Mouse (Mus musculus) kidney, postnatal 36 days (tissue): ENCODE results near the gene Nptxr.
A peak's percentile ranks its signal among the peaks of the same experiment; 100 is the strongest.

Experiments used
- DNase-seq, 2 experiments: peaks; one replicate each; pipeline ENCODE4 v3.0.0; 2021 to 2022; ENCODE audit warnings: mixed read lengths in 2 of 2

The Nptxr gene

DNA sequence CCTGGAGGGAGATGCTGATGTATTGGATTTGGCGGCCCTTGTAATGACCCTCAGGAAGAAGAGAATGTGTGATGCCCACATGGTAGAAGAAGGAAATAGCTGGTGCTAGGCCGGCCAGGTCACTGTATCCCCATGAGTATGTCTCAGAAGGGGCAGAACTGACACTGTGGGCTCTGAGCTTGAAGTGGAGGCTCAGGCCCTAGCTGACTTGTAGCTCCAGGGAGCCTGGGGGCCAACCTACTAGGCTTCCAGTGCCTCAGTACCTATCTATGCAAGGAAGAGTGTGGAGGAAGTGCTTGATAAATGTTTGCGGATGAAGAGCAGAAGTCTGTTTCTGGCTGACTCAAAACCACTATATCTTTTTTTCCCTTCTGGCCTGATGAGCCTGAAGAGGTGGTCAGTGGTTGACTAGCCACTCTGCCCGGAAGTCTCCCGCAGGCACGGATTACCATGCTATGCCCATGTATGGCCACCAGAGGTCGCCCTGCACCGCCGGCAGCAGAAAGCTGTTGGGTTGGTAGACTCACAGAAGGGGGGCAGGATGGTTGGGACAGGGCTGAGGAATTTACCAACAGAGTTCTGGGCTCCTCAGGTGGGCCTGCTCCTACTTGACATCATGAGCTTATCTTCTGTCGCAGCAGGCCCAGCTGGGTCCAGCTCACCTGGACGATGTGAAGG, 51.7 kb downstream of the Nptxr start:
- DNase-seq: peak; percentile 62 to 82

DNA sequence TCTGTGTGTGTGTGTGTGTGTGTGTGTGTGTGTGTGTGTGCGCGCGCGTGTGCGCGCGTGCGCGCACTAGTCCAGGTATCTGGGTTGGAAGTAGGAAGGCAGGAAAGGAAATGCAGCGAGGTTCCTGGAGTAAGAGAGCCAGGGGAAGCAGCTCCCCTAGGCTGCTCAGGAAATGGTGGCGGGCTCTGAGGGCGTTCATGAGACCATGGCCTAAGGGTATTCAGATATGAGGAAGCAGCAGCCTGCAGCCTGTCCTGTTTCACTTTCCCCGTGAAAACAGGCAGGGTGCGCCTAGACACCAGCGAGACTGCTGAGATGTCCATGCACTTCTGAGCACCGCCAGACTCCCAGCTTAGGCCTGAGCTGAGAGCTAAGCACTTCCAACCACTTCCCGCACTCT, 52.8 kb downstream of the Nptxr start:
- DNase-seq: no peak

DNA sequence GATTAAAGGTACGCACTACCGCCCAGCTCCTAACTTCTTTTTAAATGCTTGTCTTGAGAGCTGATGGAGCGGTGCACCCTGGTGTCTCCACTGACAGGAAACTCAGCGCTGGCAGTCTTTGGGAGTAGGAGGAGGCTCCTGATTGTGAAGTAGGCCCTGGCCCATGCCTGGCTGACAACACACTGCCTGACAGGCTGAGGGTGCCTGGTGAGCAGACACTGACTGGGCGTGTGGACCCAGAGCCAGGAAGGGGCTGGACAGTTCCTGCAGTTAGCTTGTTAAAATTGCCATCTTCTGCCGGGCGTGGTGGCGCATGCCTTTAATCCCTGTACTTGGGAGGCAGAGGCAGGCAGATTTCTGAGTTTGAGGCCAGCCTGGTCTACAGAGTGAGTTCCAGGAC, 54.3 kb downstream of the Nptxr start:
- no peak for DNase-seq

DNA sequence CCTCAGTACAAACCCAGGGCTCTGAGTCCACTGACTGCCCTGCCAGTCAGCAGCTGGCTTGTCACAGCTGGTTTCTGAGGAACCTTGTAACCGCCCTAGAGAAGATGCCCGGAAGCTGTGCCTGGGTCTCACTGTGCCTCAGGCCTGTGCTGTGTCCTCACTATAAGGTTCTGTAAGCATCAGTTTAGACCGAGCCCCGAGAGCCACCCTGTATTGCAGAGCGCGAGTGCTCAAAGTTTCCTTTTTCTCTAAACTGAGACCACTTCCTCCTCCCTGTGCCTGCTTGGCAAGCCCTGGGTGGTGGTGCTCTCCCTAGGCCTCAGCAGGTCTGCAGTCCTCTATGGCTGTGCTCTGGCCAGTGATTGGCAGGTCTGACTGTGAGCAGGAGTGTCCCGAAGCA, 55.4 kb downstream of the Nptxr start:
- no peak for DNase-seq

DNA sequence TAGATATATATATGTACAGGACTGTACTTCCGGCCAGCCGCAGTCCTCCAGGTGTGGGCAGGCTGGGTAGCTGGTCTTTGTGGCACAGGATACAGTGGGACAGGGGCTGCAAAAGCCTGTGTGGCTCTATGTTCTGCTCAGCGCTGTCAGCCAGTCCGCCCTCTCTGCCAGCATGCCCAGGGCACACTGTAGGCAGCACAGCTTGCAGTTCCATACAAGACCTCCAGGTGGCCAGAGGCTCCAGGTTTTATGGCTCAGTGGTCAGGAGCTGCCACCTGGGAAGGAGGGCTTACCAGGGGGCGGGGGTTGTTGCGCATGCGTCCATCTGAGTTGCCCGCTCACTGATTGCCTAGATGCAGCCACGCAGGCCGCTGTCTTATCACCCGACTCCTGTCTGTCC, 56.6 kb downstream of the Nptxr start:
- peak in 1 of 2 experiments; percentile 62 for DNase-seq

DNA sequence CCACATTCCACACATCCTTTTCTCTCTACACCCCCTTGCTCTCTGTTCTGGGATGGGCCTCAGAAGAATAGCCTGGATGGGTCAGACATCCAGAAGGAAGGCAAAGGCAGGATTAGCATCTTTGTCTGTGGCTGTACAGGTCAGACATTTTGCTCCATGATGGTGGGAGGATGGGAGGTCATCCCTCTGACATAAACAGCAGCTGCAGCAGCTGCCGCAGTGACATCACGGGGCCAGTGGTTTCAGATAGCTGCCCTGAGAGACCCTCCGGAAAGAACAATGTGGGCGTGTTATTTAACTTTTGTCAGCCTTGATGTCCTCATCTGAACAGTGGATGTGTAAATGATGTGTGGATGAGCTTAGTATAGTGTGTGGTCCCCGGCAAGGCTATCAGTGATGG, 58.7 kb downstream of the Nptxr start:
- no peak for DNase-seq

DNA sequence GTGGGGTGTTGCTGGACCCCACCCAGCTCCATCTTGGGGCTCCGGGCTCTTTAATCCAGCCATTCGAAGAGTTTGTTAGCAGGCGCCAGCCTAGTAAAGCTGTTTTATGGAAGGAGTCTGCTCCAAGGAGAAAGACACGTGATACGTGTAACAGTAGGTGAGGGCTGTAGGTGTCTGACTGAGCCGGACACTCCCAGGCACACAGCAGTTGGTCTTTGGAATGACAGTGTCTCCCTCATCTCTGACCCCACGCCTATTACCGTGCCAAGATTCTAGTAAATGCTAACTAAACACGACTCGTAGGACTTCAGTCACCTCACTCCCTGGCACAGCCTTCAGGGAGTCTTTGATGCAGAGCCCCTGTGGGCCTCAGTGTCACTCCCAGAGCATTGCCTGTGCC, 59.3 kb downstream of the Nptxr start:
- DNase-seq: peak; percentile 60 to 75

DNA sequence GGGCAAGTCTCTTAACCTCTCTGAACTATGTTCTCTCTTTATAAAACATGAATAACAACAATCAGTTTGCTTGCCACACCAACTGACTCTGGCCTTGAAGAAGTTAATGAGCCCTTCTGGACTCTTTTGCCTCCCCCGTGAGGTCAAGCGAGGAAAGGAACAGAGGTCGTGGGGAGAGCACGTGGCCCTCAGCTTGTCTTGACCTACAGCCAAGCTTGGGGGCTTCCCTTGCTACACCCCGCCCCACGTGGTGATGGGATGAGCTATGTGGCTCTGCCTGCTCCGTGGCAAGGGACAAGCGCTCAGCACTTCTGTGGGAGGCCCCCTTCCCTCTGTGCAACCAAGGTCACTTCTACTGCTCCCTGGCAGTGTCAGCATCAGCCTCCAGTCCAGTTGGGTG, 59.8 kb downstream of the Nptxr start:
- peak; percentile 56 to 60 for DNase-seq

DNA sequence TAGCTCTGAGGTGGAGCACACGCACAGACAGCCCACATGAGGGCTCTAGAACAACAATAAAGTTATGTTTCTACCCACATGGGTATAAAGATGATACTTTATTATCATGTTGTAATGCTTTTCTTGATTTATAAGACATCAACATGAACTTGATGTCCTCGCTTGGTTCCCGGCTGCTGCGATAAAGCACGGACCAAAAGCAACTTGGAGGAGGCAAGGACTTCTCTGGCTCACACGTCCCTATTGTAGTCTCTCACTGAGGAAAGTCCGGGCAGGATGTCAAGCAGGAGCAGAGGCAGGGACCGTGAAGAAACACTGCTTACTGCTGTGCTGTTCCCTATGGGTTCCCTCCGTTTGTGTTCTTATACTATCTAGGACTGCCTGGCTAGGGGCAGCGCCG, 60.6 kb downstream of the Nptxr start:
- DNase-seq: no peak

DNA sequence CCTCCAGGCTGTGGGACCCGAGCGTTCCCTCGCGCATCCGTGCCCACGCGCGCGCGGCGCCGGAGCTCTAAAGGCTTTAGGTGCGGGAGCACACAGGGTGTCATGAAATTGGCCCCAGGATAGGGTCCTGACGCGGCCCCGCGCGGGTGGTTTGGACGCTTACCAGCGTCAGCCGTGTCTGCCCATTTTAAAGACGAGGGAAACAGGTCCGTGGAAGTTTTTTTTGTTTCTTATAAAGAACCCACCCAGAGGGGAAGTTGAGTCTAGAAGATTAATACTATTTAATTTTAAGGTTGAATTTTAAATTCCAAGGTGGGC, 61.9 kb downstream of the Nptxr start:
- no peak for DNase-seq

DNA sequence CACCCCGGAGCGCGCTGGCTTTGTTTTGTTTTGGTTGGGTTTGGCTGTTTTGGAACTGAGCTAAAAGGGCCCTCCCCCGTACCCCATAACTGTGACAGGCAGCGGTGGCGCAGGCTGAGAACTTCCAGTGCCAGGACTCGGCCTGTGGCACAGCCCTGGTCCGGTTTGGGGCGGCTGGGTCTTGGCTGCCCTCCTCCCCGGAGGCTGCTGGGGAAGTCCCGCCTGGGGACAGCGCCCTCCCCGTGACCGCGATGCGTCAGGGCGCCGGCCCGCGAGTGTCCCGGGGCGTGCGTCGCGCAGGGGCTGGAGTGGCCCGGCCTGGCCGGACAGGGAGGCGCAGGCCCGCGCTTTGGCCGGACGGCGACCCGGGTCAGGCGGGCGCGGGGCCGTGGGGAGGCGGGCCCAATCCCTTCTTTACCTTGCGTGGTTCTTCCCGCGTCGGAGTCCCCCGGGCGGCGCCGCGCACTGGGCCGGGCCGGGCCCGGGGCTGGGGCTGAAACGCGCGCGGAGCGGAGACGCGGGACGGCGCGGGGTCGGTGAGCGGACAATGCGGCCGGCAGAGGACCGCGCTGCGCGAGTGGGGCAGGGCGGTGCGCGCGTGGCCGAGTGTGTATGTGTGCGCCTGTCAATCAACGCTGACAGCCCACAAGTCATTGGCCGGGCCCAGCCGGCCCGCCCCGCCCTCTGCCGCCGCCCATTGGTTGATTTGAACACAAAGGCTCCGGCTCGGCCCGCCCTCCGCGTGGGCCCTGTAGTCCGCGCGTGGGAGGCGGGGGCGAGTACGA, 62.5 kb downstream of the Nptxr start, which contains the start of gene Sun2:
Gene Sun2, minus strand, starts transcription at position 616 of the 785 bp plus-strand sequence.
- DNase-seq: peak; percentile 95 to 97

DNA sequence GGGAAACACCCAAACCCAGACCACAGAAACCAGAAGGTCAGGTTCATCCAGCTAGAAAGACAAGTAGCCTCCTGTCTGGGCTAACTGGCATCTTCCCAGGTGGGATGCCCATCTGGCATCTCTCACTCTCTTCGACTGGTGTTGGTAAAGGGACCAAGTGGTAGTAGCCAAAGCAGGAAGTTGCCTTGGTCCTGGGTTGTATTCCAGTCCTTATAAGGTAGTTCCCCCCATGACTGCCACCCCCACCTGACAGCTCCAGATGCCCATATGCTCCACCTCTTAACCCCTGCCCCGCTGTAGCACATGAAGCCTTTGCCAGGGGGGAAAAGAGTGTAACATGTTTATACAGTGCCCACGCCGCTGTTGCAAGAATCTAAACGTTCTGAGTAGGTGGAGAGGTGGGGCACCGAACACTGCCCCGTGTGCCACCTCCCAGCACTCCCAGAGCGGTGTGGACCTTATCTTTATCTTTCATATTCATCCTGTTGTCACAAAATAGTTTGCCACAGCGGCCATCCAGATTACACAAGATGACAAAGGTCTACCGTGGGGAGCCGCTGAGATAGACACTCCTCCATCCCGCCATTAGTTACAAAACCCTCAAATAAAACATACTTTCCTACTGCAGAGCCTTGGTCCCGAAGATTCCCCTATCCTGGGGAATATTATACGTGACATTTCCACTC, 63.2 kb downstream of the Nptxr start:
- DNase-seq: peak in 1 of 2 experiments; percentile 23

DNA sequence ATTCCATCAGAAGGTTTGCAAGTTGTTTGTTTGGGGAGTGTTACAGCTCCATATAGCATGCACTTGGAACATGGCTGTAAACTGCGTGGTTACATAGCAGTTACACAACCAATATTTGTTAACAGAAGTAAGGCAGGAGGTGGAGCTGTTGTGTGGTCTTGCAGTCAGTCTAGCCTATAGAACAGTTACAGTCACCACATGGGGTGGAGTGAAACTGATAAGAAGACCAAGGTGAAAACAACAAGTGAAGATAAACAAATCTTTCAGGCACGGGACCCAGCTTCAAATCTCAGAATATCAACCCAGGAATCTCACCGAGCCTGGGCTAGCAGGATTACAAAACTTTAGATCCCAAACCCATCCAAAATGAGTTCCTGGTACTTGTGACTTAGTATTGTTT, 63.8 kb downstream of the Nptxr start:
- no peak for DNase-seq
